Mouse (Mus musculus): ENCODE data around the gene Arhgap18.

GRCm38 (mm10) chr10:26791810-26792209 is 38.6 kb downstream of the Arhgap18 start:
- TF ChIP-seq CTCF (conservative IDR thresholded peaks at IDR 0.05; ENCODE audit: insufficient read depth, insufficient read length, low read depth, low read length), result no peak
- TF ChIP-seq POLR2A (IDR thresholded peaks at IDR 0.05; ENCODE audit: low read depth, low read length), result no peak

All from kidney, adult 2 months (tissue).